Mouse (Mus musculus) T-helper 17 cell (primary cell): Measurements from ENCODE around the gene Igsf21.

Experiments used
- in situ Hi-C, 2 experiments: fragments of 300-600 bp; cut with MboI, MseI; formaldehyde crosslinking; loops; 1 replicate in 1 of 2; 2 replicates in 1 of 2; pipeline ENCODE4 v1.15.1; 2025; ENCODE audit warnings: high pct_unique_total_duplicates in 2 of 2

Igsf21 gene

DNA sequence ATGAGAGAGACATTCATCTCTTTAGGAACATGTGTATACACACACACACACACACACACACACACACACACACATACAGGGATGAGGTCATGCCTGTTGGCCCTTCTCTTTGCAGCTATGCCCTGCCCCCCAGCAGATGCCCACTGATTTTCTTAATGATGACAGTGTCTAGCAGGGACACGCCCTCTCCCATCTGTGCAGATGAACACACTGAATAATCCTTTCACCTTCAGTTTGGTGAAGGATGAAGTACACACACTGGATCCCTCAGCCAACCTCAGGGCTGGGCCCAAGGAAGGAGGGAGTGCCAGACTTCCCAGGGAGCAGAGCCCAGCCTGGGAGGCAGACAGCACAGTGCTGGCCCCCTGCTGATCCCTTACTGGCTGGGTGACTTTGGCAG, 4.3 kb downstream of the Igsf21 start:
- in situ Hi-C loops, result loop anchor here in 1 of 2 experiments (10.0 kb wide), 1 partner anchor 303 kb away; no protein-coding TSS in a partner anchor

DNA sequence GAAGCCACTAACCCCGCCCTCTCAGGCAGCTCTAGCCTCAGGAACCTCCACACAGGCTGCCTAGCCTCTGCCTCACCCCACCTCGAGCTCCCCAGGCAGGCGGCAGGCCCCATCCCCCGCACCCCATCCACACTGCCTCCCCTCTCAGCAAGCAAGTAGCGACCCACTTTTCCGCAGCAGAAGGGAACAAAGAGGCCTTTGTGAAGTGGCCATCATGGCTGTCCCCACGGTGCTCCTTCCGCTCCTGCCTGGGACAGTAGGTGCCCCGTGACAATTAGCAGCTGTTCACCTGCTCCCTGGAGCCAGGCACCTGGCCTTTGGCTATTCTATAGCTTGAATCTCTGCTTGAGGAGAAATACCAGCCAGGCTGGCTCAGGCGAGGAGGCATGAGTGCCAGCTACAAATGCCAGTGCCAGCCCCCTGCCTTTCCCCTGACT, 9.3 kb downstream of the Igsf21 start:
- in situ Hi-C loops, result no loop called here

DNA sequence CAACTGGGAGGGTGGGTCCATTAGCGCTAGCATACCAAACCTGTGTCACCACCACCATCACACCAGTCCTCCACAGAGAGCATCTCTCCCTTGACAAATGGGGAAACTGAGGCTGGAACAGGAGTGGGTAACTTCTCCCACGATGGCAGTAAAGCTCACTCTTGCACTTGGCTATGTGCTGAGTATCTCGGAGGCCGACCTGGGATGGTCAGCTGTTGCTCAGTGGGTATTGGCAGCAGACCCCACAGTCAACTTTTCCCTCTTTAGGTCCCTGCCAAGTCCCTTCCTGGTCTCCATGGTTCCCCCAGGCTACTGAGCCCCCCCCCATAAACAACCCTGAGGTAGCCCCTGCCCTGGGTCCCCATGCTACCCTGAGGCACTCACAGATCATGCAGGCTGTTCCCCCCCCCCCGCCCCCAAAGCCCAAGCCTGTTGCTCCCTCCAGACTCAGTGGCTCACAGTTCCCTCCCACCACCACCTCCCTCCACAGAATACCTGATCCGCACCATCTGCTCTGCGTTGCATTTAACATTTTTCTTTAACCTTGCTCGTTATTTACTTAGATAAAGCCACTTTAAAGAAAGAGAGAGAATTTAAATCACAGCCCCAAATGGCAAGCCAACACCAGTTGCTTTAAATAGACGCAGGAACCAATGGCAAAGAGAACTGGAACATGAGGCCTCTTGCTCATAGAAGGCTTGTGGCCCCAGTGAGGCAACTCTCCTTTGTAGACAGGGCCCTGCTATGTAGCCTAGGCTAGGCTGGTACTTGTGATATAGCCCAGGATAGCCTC, 11.0 kb downstream of the Igsf21 start:
- in situ Hi-C loops, result no loop called here

DNA sequence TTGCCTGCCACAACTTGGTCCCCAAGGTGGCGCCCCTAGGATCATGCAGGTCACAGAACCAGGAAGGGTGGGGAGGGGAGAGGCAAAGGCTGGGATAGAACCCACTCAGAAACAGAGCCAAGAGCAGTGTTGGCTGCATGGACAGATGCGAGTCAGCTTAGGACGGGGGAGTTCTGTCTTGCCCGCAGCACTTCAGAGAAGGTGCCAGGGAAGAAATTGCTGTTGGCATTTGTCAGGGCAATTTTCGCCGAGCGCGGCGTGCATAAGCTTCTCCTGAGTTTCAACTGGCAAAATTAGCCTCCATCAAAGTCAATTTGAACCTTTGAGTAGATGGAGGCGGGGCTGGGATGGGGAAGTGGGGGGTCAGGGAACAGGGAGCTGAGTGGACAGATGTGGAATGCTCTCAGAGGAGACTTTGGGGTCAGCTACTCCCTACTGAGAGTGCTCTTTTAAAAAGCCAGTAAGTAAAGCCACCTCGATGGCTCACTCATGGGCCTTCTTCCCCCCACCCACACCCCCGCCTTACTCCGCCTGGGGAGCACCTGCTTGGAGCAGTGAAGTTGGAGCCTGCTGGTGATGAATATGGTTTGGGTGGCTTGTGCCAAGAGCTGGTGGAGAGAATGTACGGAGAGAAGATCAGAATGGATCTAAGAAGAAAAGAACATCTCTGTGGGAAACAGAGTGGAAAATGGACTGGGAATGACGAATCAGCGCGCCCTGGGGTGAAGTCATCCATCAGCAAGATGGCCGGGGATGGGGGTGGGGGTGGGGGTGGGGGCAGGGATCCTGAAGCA, 12.0 kb downstream of the Igsf21 start:
- in situ Hi-C loops, result no loop called here

DNA sequence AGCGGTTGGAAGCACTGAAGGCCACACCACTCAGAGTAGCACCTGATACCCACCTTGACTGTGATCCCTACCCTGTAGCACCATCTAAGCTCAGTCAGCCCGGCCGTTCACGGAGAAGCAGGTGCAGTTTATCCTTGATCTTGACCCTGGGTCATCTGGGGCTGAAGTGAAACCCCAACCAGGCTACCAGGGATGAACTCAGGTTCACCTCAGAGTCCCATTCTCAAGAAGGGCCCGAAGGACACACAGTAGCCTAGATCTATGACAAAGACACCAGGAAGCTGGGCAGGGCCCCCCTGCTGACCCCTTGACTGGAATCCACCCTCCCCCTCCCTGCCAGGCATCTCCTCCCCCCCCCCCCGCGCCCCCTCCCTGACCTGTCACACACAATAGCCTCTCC, 18.7 kb downstream of the Igsf21 start:
- in situ Hi-C loops, result no loop called here

DNA sequence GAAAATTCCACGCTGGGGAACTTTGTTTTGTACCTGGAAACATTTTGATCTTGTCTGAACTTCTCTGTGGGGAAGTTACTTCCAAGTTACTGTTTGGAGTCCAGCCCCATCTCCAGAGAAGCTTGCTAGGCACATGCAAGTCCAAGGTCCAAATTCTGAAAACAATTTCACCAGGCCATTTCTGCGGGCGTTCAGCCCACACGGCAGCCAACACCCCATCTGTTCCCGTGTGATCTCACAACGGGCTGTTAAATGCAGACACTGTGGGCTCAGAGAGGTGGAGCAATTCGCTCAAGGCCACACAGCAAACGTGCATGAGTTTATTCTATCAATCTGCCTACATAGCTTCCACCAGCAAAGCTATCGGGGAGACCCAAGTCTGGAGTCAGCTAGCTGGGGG, 21.4 kb downstream of the Igsf21 start:
- in situ Hi-C loops, result no loop called here

DNA sequence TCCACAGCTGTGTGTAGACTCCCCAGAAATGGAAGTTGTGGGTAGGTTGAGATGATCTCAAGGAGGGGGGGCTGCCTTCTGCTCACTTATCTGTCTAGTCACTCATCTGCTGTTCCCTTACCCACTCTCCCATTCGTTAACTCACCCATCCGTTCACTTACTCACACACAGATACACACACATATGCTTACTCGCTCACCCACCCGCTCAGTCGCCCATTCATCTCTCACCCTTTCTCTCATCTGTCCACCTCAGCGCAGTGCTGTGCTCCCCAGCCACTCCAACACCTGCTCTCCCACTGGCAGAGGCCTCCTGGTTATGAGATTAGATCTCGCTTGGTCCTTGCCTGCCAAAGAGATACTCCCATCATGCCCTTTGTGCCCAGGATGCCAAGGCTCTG, 22.1 kb downstream of the Igsf21 start:
- in situ Hi-C loops, result no loop called here

DNA sequence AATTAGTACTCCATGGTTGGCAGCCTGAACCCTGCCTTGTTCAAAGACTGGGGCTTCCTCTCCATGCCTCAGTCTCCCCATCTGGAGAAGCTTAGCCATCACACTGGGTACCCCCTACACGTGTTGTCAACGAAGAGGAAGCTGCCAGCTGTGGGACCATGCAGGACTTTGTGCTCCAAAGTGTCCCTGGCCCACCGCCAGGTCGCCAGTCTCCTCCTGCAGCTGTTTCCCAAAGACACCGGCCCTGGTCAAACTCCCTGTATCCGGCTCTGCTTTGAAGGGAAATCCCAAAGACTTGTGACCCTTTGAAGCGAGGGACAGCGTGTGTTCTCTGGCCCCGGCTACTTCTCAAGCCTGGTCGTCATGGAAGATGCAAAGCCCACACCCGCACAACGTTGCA, 23.5 kb downstream of the Igsf21 start:
- in situ Hi-C loops, result no loop called here

DNA sequence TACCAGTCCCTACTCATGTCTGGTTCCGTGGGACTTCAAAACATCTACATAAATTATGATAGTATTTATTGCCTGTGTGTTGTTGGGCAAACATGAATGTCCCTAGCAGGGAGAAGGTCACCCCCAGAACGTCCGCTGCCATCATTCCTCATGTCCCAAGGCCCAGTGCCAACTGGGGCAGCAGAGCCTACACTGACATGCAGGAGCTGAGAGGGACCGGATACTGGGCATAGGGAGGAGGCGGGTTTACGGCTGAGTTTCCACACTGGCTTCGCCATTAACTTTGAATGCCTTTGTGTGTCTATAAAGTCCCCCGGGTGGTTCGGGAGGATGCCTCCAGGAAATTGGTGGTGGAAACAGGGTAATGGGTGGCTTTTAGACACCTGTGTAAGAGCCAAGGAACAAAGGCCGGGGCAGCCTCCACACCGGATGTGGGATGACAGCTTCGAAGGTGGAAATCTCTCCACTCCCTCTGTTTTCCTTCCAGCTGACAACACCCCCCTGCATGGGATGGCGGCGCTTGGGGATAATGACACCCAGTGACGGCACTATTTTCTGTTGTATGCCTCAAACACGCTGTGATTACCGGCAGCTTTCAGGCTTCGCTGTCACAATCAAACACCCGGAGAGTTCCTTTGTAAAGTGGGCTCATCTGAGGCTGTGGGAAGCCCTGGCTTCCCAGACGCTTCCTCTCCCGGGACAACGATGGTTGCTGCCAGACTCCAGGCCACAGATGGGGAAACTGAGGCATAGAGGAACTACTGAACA, 26.1 kb downstream of the Igsf21 start:
- in situ Hi-C loops, result no loop called here

DNA sequence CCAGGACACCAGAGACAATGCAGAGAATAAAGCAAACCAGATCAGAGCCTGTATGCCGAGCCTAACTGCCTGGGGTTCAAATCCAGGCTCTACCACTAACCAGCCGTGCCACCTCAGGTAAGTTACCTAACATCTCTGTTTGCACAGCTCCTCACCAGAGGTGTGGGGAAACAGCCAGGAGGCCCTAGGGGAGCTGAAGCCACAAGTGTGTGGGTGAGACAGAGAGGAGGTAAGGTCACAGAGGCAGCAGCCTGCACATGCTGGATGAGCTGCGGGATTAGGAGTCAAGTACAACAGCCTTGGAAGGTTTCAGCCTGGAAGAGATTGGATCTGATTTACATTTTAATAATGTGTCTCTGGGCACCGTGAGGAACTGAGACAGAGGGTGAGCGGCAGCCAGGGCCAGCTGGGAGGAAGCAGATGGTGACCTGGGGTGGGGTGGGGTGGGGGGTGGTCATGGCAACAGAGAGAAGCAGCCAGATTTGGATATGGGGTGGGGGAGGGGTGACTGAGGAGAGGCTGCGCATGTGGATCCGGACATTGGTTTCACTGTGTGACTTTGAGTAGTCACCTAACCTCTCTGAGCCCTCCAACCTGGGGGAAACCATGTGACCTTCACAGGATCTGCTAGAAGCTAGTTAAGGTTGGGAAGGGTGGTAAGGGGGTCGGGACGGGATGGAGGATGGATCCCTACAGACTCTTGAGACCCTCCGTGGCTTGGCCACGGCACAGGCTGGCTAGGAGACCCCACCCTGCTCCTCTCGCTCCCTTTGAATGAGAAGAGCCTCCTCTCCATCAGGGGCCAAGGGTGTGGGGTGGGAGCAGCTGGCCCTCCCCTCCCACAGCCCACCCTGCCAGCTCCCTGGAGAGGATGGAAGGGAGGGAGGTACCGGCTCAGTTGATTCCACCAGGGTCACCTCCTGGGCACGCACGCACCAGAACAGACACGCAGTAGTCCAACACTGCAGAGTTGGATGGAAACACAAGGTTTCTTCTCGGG, 27.4 kb downstream of the Igsf21 start:
- in situ Hi-C loops, result loop anchor here in 1 of 2 experiments (5.0 kb wide), 1 partner anchor 103 kb away; no protein-coding TSS in a partner anchor

DNA sequence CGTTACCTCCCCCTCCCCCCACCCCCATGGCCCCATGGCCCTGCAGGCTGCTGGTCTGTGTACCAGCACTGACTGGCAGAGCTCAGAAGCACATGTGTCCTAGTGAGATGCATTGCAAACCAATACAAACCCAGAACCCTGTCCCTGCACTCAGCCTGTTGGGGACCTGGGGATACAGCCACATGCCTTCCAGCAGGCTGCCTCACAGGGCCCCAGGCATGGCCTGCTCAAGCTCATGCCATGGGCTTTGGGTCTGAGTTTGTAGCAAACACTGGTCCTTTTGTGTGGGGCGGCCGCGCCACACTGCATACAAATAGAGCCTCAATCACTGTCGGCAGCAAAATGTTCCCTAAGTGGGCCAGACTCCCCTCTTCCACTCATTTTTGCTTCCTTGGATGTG, 28.2 kb downstream of the Igsf21 start:
- in situ Hi-C loops, result loop anchor here in 1 of 2 experiments (5.0 kb wide), 1 partner anchor 104 kb away; no protein-coding TSS in a partner anchor

DNA sequence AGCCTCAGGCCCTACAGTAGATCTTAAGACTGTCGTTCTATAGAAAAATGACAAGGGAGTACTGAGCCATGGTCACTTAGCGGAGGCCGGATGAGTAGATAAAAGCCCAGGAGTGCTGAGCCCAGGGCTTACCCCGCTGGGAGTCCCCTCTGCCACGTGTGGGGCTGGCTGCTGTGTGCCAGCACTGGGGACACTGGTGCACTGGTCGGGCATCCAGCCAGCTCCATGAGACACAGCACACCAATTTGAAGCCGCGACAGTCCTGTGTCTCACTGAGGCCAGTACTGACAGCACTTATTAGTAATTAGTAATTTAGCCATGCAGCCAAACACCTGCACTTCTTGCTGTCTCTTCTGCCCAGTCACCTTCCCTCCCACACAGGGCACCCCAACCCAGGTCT, 28.6 kb downstream of the Igsf21 start:
- in situ Hi-C loops, result loop anchor here in 1 of 2 experiments (5.0 kb wide), 1 partner anchor 104 kb away; no protein-coding TSS in a partner anchor

DNA sequence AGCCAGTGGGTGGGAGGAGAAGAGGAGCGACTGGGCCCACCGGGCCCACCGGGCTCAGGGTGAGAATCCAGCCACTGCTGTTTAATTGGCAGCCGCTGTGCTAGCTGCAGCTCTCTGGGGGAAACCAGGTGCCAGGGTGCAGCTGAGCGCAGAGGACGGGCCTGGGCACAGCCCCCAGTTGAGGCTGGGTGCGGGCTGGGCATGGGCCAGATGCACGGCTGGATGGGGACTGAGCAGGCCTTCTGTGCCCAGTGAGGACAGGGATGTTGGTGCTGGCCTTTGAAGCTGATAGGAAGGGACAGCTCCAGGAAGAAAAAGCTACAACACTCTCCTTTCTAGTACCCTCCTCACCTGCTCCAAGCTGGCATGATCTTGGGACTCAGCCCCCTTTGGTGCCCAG, 30.5 kb downstream of the Igsf21 start:
- in situ Hi-C loops, result loop anchor here in 1 of 2 experiments (5.0 kb wide), 1 partner anchor 106 kb away; no protein-coding TSS in a partner anchor

DNA sequence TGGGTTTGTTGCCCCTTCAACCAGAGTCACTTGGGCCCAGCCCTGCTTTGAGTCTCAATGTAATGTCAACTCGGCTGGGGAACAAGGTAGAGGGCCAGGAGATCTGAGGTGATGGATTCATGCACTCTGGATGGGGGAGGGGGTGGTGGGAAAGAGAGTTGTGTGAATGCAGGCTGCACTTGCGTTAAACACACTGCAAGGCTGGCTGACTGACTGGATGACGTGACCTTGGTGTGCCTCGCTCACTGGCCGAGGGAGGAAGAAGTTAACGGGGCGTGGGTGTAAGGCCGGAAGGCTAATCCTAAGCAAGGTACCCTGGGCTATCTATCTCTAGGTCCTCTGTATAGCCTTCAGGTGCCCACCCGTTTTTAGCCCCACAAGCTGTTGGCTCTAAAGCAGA, 31.4 kb downstream of the Igsf21 start:
- in situ Hi-C loops, result loop anchor here in 1 of 2 experiments (5.0 kb wide), 1 partner anchor 107 kb away; no protein-coding TSS in a partner anchor

DNA sequence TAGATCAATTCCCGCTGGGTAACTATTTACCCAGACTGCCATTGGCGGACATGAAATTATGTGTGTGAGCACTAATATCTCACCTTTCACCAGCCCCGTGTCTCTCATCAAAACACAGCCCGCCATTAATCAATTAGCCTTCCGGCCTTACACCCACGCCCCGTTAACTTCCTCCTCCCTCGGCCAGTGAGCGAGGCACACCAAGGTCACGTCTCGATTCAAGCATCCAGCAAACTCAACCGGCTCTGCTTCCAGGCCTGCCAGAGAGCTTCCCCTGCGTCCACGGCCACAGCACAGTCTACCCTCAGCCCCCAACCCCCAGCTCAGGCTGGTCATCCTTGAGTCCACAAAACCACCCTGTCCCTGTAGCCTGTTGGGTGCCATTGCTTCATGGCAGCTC, 32.2 kb downstream of the Igsf21 start:
- in situ Hi-C loops, result no loop called here

DNA sequence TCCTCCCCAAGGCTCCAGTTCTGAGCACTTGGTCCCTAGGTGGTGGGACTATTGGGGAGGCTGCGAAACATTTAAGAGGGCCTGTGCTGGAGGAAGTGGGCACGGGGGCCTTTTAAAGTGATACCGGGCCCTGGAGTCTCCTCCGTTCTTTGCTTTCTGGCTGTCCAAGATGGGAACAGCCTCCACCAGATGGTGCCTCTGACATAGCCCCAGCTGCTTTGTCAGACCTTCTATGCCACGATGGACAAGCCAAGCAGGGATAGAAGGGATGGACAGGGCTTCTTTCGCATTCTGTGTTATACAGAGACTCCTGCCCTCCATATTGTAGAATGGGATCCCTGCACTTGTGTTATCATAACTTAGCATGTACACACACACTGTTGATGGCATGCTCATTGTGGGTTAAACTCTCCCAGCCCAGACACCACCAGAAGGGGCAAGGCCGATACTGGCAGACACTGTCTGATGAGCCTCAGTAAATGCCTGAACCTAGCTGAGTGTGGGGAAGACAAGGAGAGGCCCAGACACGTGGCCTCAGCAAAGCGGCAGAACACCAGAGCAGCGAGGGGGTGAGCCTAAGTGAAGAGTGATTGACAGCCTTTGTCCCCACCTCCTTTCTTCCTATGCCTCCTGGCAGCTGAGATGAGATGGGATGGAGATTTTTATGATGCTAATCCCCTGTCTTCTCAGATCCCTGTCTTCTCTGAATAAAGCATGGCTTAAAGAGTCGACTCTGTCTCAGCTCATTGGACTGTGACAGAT, 36.3 kb downstream of the Igsf21 start:
- in situ Hi-C loops, result no loop called here

DNA sequence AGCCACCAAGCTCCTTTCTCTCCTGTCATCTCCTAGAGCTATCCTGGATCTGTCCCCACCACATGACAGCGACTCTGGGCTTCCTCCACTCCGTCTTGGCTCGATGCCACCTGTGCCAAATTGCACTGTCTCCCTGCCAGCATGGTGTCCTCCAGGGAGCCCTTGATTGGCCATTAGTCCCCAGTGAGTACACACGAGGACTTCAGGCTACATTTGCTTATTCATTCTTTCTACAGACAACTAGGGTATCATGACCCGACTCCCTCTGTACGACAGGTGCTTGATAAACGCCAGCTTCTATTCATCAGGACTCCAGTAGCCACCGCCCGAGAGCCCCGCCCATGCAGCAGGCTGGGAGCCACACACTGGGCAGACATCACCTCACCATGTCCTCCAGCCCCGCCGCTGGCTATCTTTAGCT, 40.8 kb downstream of the Igsf21 start:
- in situ Hi-C loops, result no loop called here

DNA sequence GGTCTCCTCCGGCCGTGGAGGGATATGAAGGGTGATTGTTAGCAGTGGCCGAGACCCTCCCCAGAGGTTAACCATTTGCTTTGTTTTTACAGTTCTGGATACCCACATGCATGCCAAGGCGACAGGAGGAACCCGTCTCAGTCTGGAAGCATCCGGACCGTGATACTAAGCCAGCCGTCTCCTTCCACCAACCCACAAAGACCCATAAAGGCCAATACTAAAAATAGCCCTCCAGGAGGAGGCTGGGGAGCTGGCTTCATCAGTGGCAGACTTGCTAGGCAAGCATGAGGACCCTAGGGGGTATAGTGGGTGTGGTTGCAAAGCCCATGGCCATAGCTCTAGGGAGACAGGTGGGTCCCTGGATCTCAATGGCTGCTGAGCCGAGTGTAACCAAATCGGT, 41.8 kb downstream of the Igsf21 start:
- in situ Hi-C loops, result no loop called here

DNA sequence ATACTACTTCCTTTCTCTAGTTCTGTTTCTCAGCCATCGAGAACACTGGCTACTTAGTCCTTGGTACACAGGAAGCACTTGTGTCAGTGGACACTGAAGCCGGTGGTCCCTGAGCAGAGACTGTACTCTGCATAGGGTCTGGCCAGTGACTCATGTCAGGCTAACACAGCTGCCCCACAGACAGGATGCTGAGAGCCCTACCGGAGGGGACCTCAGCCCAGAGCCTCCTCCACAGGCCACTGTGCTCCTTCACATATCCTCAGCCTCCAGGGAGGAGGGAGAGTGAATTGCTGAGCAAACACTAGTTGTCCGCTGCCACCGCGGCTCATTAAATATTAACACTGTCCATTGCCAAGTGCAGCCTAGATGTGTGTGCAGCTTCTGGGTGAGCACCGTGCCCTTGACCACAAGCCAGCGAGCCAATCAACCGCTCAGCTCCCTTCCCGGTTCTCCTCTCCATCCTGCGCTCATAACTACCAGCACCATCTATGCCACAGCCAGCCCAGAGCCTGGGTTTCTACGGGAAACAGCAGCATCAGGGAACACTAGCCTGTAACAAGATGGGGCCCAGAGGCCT, 42.8 kb downstream of the Igsf21 start:
- in situ Hi-C loops, result no loop called here
